ENCODE assay signal across 18 mouse cellular contexts in the genomic region with DNA sequence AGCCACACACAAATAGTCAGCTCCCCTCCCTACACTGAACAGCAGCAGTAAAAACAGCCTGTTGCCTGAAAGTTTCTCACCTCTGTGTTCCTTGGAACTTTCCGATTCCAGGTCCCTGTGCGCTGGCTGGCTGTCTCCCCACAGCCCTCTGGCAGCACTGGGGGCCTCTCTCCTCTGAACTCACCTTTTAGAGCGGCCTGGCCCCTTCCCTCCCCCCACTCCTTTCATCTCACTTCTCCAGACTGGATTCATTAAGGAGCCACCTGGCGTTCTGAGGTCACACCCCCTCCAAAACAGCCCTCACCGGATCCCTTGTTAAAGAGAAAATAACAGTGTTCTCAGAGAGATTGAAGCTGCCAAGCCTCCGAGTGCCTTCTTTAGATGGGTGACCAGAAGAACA. TPM values are rescaled to one million over a fixed set of nuclear protein-coding genes. Genes with fewer than 3 reads are reported as not detected.
DNase-seq lines count a peak whose midpoint lies in the region; ATAC-seq and TF ChIP-seq lines count a peak whose summit lies in the region.
"Had no signal": no experiment of that assay in that cellular context is flagged by ENCODE, and none has a peak within 500 bp of the region (broad histone marks: within the 10 kb centered on the region; RNA-seq: fewer than 3 reads in every experiment).

TSS of gene Svopl (minus strand) at position 159 of the 400 bp plus-strand sequence.

- peaks cover 45% of the 10 kb centered on the region for H3K4me1 ChIP-seq in kidney, embryonic 15.5 days
- peaks cover 10% of the 10 kb centered on the region for H3K4me1 ChIP-seq in embryonic facial prominence, embryonic 14.5 days (ENCODE audit: control insufficient read depth, insufficient read depth, low read length)
- peaks cover 19% of the 10 kb centered on the region for H3K4me1 ChIP-seq in limb, embryonic 14.5 days (ENCODE audit: control insufficient read depth, insufficient read depth, low read length)
- H3K4me1 ChIP-seq: hindbrain, embryonic 13.5 days had no signal

- H3K36me3 ChIP-seq in kidney, embryonic 15.5 days: no peaks in the 10 kb centered on the region
- H3K36me3 ChIP-seq in embryonic facial prominence, embryonic 14.5 days (ENCODE audit: control insufficient read depth, insufficient read depth, low read length): no peaks in the 10 kb centered on the region
- no peaks in the 10 kb centered on the region for H3K36me3 ChIP-seq in limb, embryonic 14.5 days (ENCODE audit: control insufficient read depth, insufficient read depth, low read length)
- H3K36me3 ChIP-seq: hindbrain, embryonic 13.5 days; stomach, embryonic 15.5 days had no signal

- H3K27me3 ChIP-seq in kidney, embryonic 15.5 days: no peaks in the 10 kb centered on the region
- no peaks in the 10 kb centered on the region for H3K27me3 ChIP-seq in embryonic facial prominence, embryonic 14.5 days (replicated peaks; ENCODE audit: control insufficient read depth, insufficient read depth, low read length)
- H3K27me3 ChIP-seq in limb, embryonic 14.5 days (ENCODE audit: control insufficient read depth, insufficient read depth, low read length): no peaks in the 10 kb centered on the region
- H3K27me3 ChIP-seq: hindbrain, embryonic 13.5 days; megakaryocyte, embryonic 14.5 days; stomach, embryonic 15.5 days had no signal

- peak within 1 kb of the TSS; percentile 23 for H3K4me2 ChIP-seq in kidney, embryonic 15.5 days
- no peak within 1 kb of the TSS for H3K4me2 ChIP-seq in embryonic facial prominence, embryonic 14.5 days (ENCODE audit: low read depth, low read length)
- 0 out of 2 replicates have a peak within 1 kb of the TSS, but pooled peaks have one; percentile 10 for H3K4me2 ChIP-seq in limb, embryonic 14.5 days (replicated peaks; ENCODE audit: low read depth, low read length, severe bottlenecking)
- H3K4me2 ChIP-seq: hindbrain, embryonic 13.5 days; stomach, embryonic 15.5 days had no signal

- TF ChIP-seq CTCF in gastrocnemius, adult 2 months (IDR thresholded peaks at IDR 0.05): no peak

- no peak for ATAC-seq in kidney, embryonic 15.5 days (replicated peaks; ENCODE audit: low FRiP score)
- ATAC-seq in embryonic facial prominence, embryonic 14.5 days (ENCODE audit: low read depth): no peak
- peak; percentile 69 for ATAC-seq in limb, embryonic 14.5 days (ENCODE audit: low FRiP score, low read depth)
- ATAC-seq: forebrain, embryonic 14.5 days; intestine, embryonic 16.5 days had no signal

- DNase-seq in kidney, postnatal 36 days: no peak
- DNase-seq in embryo, embryonic 9.5 days (ENCODE audit: extremely low spot score): peak; percentile 10
- peak; percentile 47 for DNase-seq in embryonic facial prominence, embryonic 14.5 days (ENCODE audit: low spot score)
- peak; percentile 50 for DNase-seq in limb, embryonic 14.5 days (ENCODE audit: low spot score)
- DNase-seq in gastrocnemius, adult 2 months: no peak
- no peak for DNase-seq in heart, adult 8-10 months (ENCODE audit: low spot score)
- DNase-seq: cerebellum, postnatal 10 days; gastrocnemius, postnatal 10 days; heart, adult 18-20 months; layer of hippocampus, postnatal 36 days; spleen, adult 18-20 months had no signal

- WGBS in kidney, embryonic 15.5 days: 17% methylated on average over 6 of the region's 6 CpGs
- WGBS in embryonic facial prominence, embryonic 14.5 days: 10% methylated on average over 6 of the region's 6 CpGs
- WGBS in limb, embryonic 14.5 days: 6% methylated on average over 6 of the region's 6 CpGs

- no peak within 1 kb of the TSS; the same call in 1 of the 2 replicates for H3K4me3 ChIP-seq in kidney, embryonic 15.5 days (replicated peaks)
- H3K4me3 ChIP-seq in embryonic facial prominence, embryonic 14.5 days (ENCODE audit: low read depth, low read length): no peak within 1 kb of the TSS
- H3K4me3 ChIP-seq in limb, embryonic 14.5 days (replicated peaks; ENCODE audit: low read length): no peak within 1 kb of the TSS
- H3K4me3 ChIP-seq in gastrocnemius, adult 2 months: no peak within 1 kb of the TSS
- H3K4me3 ChIP-seq: hindbrain, embryonic 13.5 days; stomach, embryonic 15.5 days had no signal

- H3K27ac ChIP-seq in kidney, embryonic 15.5 days: peak within 1 kb of the TSS; percentile 90
- peak within 1 kb of the TSS; percentile 29; the same call in 1 of the 2 replicates for H3K27ac ChIP-seq in embryonic facial prominence, embryonic 14.5 days (replicated peaks; ENCODE audit: low read depth, low read length)
- peak within 1 kb of the TSS; percentile 40 for H3K27ac ChIP-seq in limb, embryonic 14.5 days (replicated peaks; ENCODE audit: low read depth, low read length)
- no peak within 1 kb of the TSS for H3K27ac ChIP-seq in gastrocnemius, adult 2 months
- H3K27ac ChIP-seq: hindbrain, embryonic 13.5 days; liver, embryonic 14.5 days; stomach, embryonic 15.5 days had no signal

- TF ChIP-seq POLR2A in limb, embryonic 14.5 days (IDR thresholded peaks at IDR 0.05; ENCODE audit: borderline replicate concordance, extremely low read depth, insufficient read depth, insufficient read length): no peak

- intact Hi-C loops in gastrocnemius, adult 2 months (cut with DNase I): no loop called here

- H3K9me3 ChIP-seq in kidney, embryonic 15.5 days (replicated peaks): no peaks in the 10 kb centered on the region
- H3K9me3 ChIP-seq in embryonic facial prominence, embryonic 14.5 days (ENCODE audit: control insufficient read depth, low read length): no peaks in the 10 kb centered on the region
- H3K9me3 ChIP-seq in limb, embryonic 14.5 days (ENCODE audit: control insufficient read depth, low read length): no peaks in the 10 kb centered on the region
- H3K9me3 ChIP-seq: hindbrain, embryonic 13.5 days; stomach, embryonic 15.5 days had no signal

- no peak within 1 kb of the TSS for H3K9ac ChIP-seq in kidney, embryonic 15.5 days
- no peak within 1 kb of the TSS for H3K9ac ChIP-seq in embryonic facial prominence, embryonic 14.5 days (ENCODE audit: low read depth, low read length)
- no peak within 1 kb of the TSS for H3K9ac ChIP-seq in limb, embryonic 14.5 days (ENCODE audit: low read depth, low read length, severe bottlenecking)
- H3K9ac ChIP-seq: hindbrain, embryonic 13.5 days; liver, embryonic 14.5 days; stomach, embryonic 15.5 days had no signal

RNA-seq across cellular contexts. Expression of gene Svopl, which starts in this region (rescaled TPM):
- polyA plus RNA-seq in kidney, embryonic 15.5 days (2015; fragmentation: Nextera tagmentation; extraction: Ambion mirVana): 14.5 and 17.3 TPM in 2 replicates
- polyA plus RNA-seq in embryonic facial prominence, embryonic 14.5 days (2014; fragmentation: Nextera tagmentation; extraction: Ambion mirVana): 3.8 and 6.0 TPM in 2 replicates
- polyA plus RNA-seq in limb, embryonic 14.5 days (2012; rRNA removed): 1.3 and 1.6 TPM in 2 replicates
- polyA plus RNA-seq in limb, embryonic 14.5 days (2014; fragmentation: Nextera tagmentation; extraction: Ambion mirVana): 0.95 and 1.2 TPM in 2 replicates
- total RNA-seq in gastrocnemius, adult 2 months (2021): under 1 TPM in 1 of 2 experiments, not detected in 1; 0.14 TPM
- 1 to 10 TPM in 1 of 4 experiments, under 1 TPM in 3; 0.13 to 1.0 (median 0.62) TPM for total RNA-seq in heart, adult 8-10 months (2022)

Comparison
In these comparisons a context has a peak if more than half of its experiments do, and no peak if none do; other contexts are left out.
1. DNase-seq: peak in embryo, embryonic 9.5 days (single experiment), embryonic facial prominence, embryonic 14.5 days (single experiment) and limb, embryonic 14.5 days (single experiment); none in kidney, postnatal 36 days (0 of 2), gastrocnemius, adult 2 months (single experiment) and heart, adult 8-10 months (single experiment).